Mouse (Mus musculus): ENCODE results near the gene A930018P22Rik.

- no peak for TF ChIP-seq GATA1 (IDR thresholded peaks at IDR 0.05; ENCODE audit: borderline replicate concordance, low read length)
- TF ChIP-seq GATA2 (IDR thresholded peaks at IDR 0.05; ENCODE audit: borderline replicate concordance, low read depth, low read length): no peak
Measured at GRCm38 (mm10) chr2:104114898-104115297, 7.7 kb upstream of the A930018P22Rik start.

All from G1E (cell line).